Mouse (Mus musculus): ENCODE results near the gene Selenos.

GRCm38 (mm10) chr7:66080231-66080613, 773 bp downstream of the Selenos start:
- no peak for TF ChIP-seq CTCF (IDR thresholded peaks at IDR 0.05; ENCODE audit: extremely low read depth, insufficient read depth, low read length)
- TF ChIP-seq POLR2A (IDR thresholded peaks at IDR 0.05; ENCODE audit: extremely low read depth, insufficient read depth, low read length) = no peak
